17 mouse cellular contexts compared by ENCODE assay signal in the genomic region with DNA sequence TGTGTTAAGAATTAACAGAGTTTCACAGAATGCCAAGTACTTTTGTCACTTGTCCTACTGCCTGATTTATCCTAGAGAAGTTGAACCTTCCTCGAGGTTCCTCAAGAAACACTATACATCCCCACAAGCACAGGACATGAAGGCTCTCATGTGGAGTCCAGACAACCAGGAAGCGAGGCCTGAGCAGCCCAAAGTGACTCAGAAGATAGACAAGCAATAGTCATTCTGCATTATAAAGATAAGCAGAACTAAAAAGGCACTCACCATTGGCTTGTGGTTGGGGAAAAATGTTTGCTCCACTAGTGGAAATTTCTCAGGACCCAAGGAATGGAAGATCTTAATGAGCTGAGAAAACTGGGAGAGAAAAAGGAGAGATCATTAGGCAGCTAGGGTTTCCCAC.
"Had no signal": no experiment of that assay in that cellular context is flagged by ENCODE, and none has a peak within 500 bp of the region (broad histone marks: within the 10 kb centered on the region; RNA-seq: fewer than 3 reads in every experiment).

No protein-coding gene starts in this region.

- H3K9ac ChIP-seq: intestine, embryonic 15.5 days; midbrain, embryonic 12.5 days; neural tube, embryonic 13.5 days; stomach, embryonic 15.5 days had no signal

- DNase-seq: kidney, adult 8-10 months; kidney, postnatal 10 days; kidney, postnatal 4 days; left cerebral cortex, postnatal 4 days; lung, adult 2 months; lung, postnatal 36 days; right cerebral cortex, postnatal 14 days; thymus, adult 2 months; thymus, postnatal 36 days had no signal

- H3K4me2 ChIP-seq: intestine, embryonic 15.5 days; midbrain, embryonic 12.5 days; neural tube, embryonic 13.5 days; stomach, embryonic 15.5 days had no signal

- H3K36me3 ChIP-seq: intestine, embryonic 15.5 days; midbrain, embryonic 12.5 days had no signal

- H3K27me3 ChIP-seq: intestine, embryonic 15.5 days; megakaryocyte, embryonic 14.5 days; midbrain, embryonic 12.5 days; neural tube, embryonic 13.5 days; stomach, embryonic 15.5 days had no signal

- H3K4me3 ChIP-seq: intestine, embryonic 15.5 days; layer of hippocampus, adult 2 months; megakaryocyte, embryonic 14.5 days; midbrain, embryonic 12.5 days; neural tube, embryonic 13.5 days; stomach, embryonic 15.5 days had no signal

- H3K27ac ChIP-seq: intestine, embryonic 15.5 days; layer of hippocampus, adult 2 months; midbrain, embryonic 12.5 days; neural tube, embryonic 13.5 days; stomach, embryonic 15.5 days had no signal

- ATAC-seq: intestine, embryonic 15.5 days; lung, postnatal 0 days; midbrain, embryonic 16.5 days had no signal

- H3K4me1 ChIP-seq: midbrain, embryonic 12.5 days; neural tube, embryonic 13.5 days; stomach, embryonic 15.5 days had no signal

- H3K9me3 ChIP-seq: intestine, embryonic 15.5 days; megakaryocyte, embryonic 14.5 days; midbrain, embryonic 12.5 days; neural tube, embryonic 13.5 days; stomach, embryonic 15.5 days had no signal
